Mouse (Mus musculus): ENCODE data around the gene Ptprcap. TPM values are rescaled to one million over a fixed set of nuclear protein-coding genes. Genes with fewer than 3 reads are reported as not detected.
A peak's percentile ranks its signal among the peaks of the same experiment; 100 is the strongest.

The Ptprcap gene
- total RNA-seq, 2 experiments from 2014 or later: 63.6 to 104 TPM

DNA sequence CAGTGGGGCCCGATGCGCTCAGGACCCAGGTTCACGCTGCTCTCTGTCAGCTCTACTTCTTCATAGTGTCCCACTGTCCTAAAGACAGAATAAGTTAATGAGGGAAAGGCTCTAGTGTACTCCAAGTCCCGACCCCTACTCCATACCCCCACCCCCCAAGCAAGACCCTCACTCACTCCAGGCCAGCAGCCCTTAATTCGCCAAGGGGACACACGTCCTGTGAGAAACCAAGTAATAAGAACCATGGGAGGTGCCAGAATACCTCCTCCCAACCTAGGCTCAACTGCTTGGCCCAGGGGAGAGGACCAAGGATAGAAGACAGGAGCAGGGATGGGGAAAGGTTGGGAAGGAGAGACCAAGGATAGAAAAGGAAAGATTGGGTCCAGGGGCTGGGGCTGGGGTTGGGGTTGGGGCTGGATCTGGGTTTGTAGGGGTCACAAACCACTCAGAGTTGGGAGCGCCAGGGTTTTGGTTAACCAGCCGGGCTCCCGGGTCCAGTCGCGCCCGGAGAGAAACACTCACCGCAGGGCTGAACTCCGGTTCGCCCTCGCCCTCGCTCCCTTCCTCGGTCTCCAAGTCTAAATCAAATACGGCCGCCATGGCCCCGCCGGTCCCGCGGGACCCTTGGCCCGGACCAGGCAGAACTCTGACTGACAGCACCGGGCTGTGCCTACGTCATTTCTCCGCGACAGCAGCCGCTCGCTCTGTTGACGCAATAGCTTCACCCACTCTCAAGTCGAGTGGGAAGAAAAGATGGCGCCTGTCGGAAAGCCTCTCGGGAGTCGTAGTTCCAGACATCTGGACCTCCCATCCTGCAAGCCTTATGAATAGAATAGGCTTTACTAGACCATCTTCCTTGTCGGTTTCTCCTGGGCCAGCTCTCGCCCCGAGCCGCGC, 9.5 kb downstream of the Ptprcap start, which contains the start of gene Rps6kb2:
TSS of gene Rps6kb2 (minus strand) at position 709 of the 897 bp plus-strand sequence.
- ATAC-seq (replicated peaks; ENCODE audit: low FRiP score, low TSS enrichment, poor library complexity, severe bottlenecking): peak; percentile 79

- ATAC-seq (replicated peaks; ENCODE audit: low FRiP score, low TSS enrichment, poor library complexity, severe bottlenecking): 0 out of 2 replicates have a peak, but pooled peaks have one; percentile 0
Measured at GRCm38 (mm10) chr19:4163543-4163887, 10.1 kb downstream of the Ptprcap start.

DNA sequence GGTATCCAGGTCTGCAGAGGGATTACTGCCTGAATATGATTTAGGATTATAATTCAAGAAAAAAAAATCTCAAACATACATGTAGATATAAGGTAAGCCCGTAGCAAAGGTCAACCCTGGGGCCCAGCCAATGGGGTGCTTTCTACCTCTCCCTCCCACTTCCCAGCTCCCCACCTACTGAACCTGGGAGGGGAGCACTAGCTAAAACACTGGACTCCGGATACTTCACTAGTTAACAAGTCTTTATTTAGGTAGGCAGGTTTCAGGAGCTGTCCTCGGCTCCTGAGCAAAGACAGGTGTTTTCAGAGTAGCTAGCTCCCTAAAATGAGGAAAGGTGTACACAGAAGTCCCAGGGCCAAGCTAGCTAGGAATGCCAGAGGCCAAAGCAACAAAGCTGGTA, 10.7 kb downstream of the Ptprcap start:
- ATAC-seq (replicated peaks; ENCODE audit: low FRiP score, low TSS enrichment, poor library complexity, severe bottlenecking): no peak

- ATAC-seq (replicated peaks; ENCODE audit: low FRiP score, low TSS enrichment, poor library complexity, severe bottlenecking): no peak
Measured at GRCm38 (mm10) chr19:4164721-4165120, 11.3 kb downstream of the Ptprcap start.

DNA sequence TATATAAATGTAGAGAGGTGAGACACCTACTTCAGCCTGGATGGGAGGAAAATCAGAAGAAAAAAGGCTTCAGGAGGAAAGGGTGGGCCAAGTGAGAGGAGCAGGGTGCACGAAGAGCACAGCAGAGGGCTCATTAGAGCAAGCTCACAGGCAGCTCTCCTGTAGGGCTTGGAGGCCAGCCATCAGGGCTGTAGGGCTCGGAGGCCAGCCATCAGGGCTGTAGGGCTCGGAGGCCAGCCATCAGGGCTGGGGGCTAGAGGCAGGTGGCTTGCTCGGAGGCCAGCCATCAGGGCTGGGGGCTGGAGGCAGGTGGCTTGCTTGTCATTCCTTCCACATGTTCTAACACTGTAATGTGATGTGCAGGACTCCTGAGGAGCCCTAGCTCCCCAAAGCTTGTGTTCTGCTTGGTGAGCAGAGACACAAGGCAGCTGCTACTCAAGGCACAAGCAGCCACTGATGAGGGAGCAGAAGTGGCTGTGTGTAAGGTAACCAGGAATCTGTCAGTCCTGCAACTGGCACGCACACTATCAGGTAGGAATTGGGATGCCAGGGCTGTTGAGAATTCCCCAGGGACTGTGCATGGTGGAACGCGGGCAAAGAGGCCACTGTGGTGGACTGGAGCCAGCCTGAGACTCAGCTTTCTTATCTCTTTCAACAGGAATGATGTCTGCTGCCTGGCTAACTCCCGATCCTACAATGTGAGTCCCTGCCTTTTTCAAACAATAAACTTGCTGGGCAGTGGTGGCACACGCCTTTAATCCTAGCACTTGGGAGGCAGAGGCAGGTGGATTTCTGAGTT, 13.5 kb downstream of the Ptprcap start:
- no peak for ATAC-seq (replicated peaks; ENCODE audit: low FRiP score, low TSS enrichment, poor library complexity, severe bottlenecking)

- peak; percentile 92 for ATAC-seq (replicated peaks; ENCODE audit: low FRiP score, low TSS enrichment, poor library complexity, severe bottlenecking)
Measured at GRCm38 (mm10) chr19:4169378-4169784, 16.0 kb downstream of the Ptprcap start.

GRCm38 (mm10) chr19:4169810-4170209, 16.4 kb downstream of the Ptprcap start:
- peak; percentile 16 for ATAC-seq (replicated peaks; ENCODE audit: low FRiP score, low TSS enrichment, poor library complexity, severe bottlenecking)

GRCm38 (mm10) chr19:4170723-4171392, 17.5 kb downstream of the Ptprcap start:
- ATAC-seq (replicated peaks; ENCODE audit: low FRiP score, low TSS enrichment, poor library complexity, severe bottlenecking): no peak

DNA sequence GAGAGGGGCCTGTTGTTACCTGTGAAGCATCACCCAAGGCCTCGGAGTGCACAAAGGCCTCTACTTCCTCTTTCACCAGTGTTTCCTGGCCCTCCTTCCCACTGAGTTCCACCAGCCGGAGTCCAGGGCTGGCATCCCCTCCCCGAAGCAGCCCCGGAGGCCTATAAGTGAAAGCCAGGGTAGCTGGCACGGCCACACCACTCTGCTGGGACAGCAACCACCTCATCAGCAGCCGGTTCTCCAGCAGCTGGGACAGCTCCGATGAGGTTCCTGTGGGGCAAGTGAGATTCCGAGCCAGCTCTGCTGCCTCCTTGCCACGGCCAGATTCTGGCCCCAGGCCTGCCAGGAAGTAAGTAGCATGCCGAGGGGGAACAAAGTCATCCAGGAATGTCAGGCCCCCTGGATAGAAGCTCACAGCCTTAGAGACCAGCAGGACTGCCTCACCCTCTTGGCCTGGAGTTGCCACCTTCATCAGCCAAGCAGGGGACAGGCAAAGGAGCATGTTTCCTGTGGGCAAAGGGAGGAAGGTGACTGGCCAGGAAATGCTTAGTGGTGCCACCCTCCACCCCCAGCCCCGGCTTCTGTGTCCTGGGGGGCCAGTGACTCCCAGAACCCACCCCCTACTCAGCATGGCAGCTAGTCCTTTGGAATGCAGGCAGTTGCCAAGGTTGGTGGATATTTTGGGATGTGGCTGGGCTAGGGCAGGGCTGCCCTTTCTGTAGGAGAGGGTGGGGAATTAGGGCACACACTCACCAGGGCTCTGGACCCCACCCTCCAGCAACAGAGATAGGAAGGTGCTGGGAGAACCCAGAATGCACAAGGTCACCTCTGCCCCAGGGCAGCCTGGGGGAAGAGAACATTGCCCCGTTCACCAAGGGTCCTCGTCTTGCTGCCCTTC, 18.2 kb downstream of the Ptprcap start:
- no peak for ATAC-seq (replicated peaks; ENCODE audit: low FRiP score, low TSS enrichment, poor library complexity, severe bottlenecking)

DNA sequence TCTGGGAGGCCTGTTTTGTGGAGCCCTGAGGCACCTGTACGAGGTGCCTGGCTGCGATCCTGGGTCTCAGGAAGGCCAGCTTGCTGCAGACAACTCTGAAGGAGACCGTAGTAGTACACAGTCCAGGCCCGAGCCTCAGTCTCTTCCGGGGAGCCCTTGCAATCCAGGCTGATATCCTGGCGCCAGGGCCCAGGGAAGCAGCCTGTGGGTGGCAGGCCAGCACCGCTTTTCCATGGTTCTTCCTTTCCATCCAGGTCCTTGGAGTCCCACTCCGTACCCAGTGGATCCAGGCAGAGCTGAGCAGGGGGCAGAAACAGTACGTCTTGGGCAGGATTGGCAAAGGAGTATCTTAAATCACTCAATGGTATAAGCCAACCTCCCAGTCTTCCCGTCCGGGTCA, 19.5 kb downstream of the Ptprcap start:
- no peak for ATAC-seq (replicated peaks; ENCODE audit: low FRiP score, low TSS enrichment, poor library complexity, severe bottlenecking)

GRCm38 (mm10) chr19:4175368-4175947, 22.1 kb downstream of the Ptprcap start, which contains the start of gene Carns1:
Carns1 (minus strand) TSS chr19:4175479.
- ATAC-seq (replicated peaks; ENCODE audit: low FRiP score, low TSS enrichment, poor library complexity, severe bottlenecking): no peak

GRCm38 (mm10) chr19:4180411-4180810, 27.0 kb downstream of the Ptprcap start:
- no peak for ATAC-seq (replicated peaks; ENCODE audit: low FRiP score, low TSS enrichment, poor library complexity, severe bottlenecking)

- ATAC-seq (replicated peaks; ENCODE audit: low FRiP score, low TSS enrichment, poor library complexity, severe bottlenecking): peak; percentile 40; the same call in 1 of the 2 replicates
Measured at GRCm38 (mm10) chr19:4181892-4182291, 28.5 kb downstream of the Ptprcap start.

DNA sequence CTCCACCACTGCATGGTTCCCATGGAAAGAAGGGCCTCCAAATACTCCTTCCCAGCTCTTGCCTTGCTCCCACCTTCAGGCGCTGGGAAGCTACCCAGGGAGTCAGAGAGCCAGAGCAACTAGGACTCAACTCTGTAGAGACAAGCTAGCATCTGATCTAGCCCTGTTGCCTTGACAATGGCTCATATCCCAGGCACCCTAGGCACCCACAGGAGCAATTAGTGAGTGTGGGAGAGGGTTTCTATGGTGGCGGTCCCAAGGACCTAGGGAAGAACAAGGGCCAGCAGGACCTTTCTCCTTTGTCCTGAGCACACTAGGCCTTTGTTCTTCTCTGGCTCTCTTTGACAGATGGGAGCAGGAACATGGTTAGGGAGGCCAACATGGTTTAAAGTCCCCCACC, 30.3 kb downstream of the Ptprcap start:
- no peak for ATAC-seq (replicated peaks; ENCODE audit: low FRiP score, low TSS enrichment, poor library complexity, severe bottlenecking)

GRCm38 (mm10) chr19:4184976-4185975, 31.9 kb downstream of the Ptprcap start:
- 0 out of 2 replicates have a peak, but pooled peaks have one; percentile 38 for ATAC-seq (replicated peaks; ENCODE audit: low FRiP score, low TSS enrichment, poor library complexity, severe bottlenecking)

DNA sequence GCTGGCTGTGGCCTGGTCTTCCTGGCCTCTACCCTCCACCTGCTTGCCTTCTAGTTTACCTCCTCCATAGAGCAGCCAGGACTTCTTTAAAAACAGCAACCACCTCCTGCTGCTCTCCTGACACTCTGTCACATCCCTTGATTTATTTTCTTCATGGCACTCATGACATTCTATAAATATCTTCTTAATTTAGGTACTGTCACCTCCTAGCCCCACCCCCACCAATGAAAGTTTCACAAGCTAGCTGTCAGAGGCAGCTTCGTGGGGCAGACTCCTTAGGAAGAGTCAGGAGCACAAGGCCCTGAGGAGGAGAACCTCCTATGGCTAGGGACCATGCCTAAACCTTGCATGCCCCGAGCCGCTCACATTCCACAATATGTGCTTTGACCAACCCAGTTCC, 33.9 kb downstream of the Ptprcap start:
- no peak for ATAC-seq (replicated peaks; ENCODE audit: low FRiP score, low TSS enrichment, poor library complexity, severe bottlenecking)

GRCm38 (mm10) chr19:4189051-4189620, 35.7 kb downstream of the Ptprcap start:
- ATAC-seq (replicated peaks; ENCODE audit: low FRiP score, low TSS enrichment, poor library complexity, severe bottlenecking): no peak

Data from megakaryocyte-erythroid progenitor cell, adult 5-6 weeks (primary cell).